In the genomic region with DNA sequence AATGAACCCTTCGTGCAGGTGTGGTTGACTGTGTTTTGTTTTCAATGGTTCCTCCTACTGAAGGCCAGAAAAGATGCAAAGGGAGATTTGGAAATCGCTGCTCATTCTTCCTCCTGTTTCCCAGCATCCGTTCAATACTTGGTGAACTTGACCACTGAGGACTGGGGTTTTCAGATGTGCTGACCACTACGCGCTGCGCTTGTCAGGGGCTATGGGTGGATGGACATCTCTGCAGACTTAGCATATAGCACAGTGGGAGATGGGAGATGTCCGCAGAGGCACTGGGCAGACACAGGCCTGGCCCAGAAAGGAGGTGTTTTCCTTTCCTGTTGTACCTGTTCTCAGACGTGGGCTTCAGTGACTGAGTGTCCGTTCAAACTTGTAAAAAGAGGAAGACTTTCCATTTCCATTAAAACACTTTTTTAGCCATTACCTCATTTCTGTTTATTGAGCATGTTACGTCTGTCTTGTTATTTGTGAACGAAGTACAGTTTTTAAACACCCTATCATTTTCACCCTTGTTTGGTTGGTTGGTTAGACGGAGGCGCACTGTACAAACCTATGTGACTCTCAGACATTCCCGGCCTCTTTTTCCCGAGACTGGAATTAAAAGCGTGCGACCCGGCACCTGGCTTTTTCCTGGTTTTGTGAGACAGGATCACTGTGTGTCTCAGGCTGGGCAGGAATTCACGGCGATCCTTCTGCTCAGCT, we compare ENCODE assay signal across 8 mouse cellular contexts. TPM values are rescaled to one million over a fixed set of nuclear protein-coding genes. Genes with fewer than 3 reads are reported as not detected.
DNase-seq lines count a peak whose midpoint lies in the region; ATAC-seq and TF ChIP-seq lines count a peak whose summit lies in the region.

No protein-coding gene starts in this region.

- 31% methylated on average over 20 of the region's 20 CpGs for whole genome bisulfite sequencing in intestine, embryonic 16.5 days
- WGBS in neural tube, embryonic 12.5 days: 35% methylated on average over 20 of the region's 20 CpGs

- peak overlapping the region; percentile 85 for H3K4me3 ChIP-seq in left cerebral cortex, adult 2 months
- H3K4me3 ChIP-seq in intestine, embryonic 16.5 days (ENCODE audit: low read length): peak overlapping the region; percentile 69
- H3K4me3 ChIP-seq in neural tube, embryonic 12.5 days: peak overlapping the region; percentile 68

- TF ChIP-seq CTCF in left cerebral cortex, adult 2 months (IDR thresholded peaks at IDR 0.05): no peak

- no peaks in the 10 kb centered on the region for H3K9me3 ChIP-seq in intestine, embryonic 16.5 days (ENCODE audit: control insufficient read depth, low read length)
- H3K9me3 ChIP-seq in neural tube, embryonic 12.5 days: no peaks in the 10 kb centered on the region

- H3K4me2 ChIP-seq in intestine, embryonic 16.5 days (ENCODE audit: low read depth, low read length): peak overlapping the region; percentile 77
- peak overlapping the region; percentile 91 for H3K4me2 ChIP-seq in neural tube, embryonic 12.5 days (replicated peaks)

- ATAC-seq in erythroblast, adult 5-6 weeks (replicated peaks; ENCODE audit: low FRiP score, poor library complexity, severe bottlenecking): peak; percentile 34
- peak; percentile 77 for ATAC-seq in intestine, embryonic 16.5 days
- ATAC-seq in neural tube, embryonic 12.5 days (ENCODE audit: low FRiP score, low read depth): peak; percentile 54; the same call in 1 of the 2 replicates

- H3K36me3 ChIP-seq in intestine, embryonic 16.5 days (ENCODE audit: control insufficient read depth, insufficient read depth, low read length): 0 out of 2 replicates have a peak, but pooled peaks cover 3% of the 10 kb centered on the region
- H3K36me3 ChIP-seq in neural tube, embryonic 12.5 days: peaks cover 23% of the 10 kb centered on the region

- H3K9ac ChIP-seq in intestine, embryonic 16.5 days (ENCODE audit: low read depth, low read length): peak overlapping the region; percentile 74
- peak overlapping the region; percentile 68 for H3K9ac ChIP-seq in neural tube, embryonic 12.5 days

- H3K4me1 ChIP-seq in intestine, embryonic 16.5 days (ENCODE audit: control insufficient read depth, insufficient read depth, low read length): peaks cover 8% of the 10 kb centered on the region
- H3K4me1 ChIP-seq in neural tube, embryonic 12.5 days: peaks cover 10% of the 10 kb centered on the region

- intact Hi-C loops in left cerebral cortex, adult 2 months (cut with DNase I): loop anchor here (1.0 to 2.0 kb wide), 2 partner anchors 49 to 101 kb away; a partner anchor contains a TSS
- intact Hi-C loops in gastrocnemius, postnatal 14 days (cut with DNase I; ENCODE audit: low total_unique reads): no loop called here

- DNase-seq in left cerebral cortex, adult 2 months (ENCODE audit: extremely low spot score in 1 of 2, low spot score in 2 of 2): no peak
- DNase-seq in left cerebral cortex, adult 8-10 months (ENCODE audit: low spot score in 2 of 2): no peak
- DNase-seq in embryo, embryonic 9.5 days (ENCODE audit: extremely low spot score): no peak
- DNase-seq in cerebellum, adult 11 months: no peak
- no peak for DNase-seq in gastrocnemius, postnatal 14 days

- H3K27ac ChIP-seq in left cerebral cortex, adult 2 months: peak overlapping the region; percentile 95
- H3K27ac ChIP-seq in intestine, embryonic 16.5 days (ENCODE audit: low read length): peak overlapping the region; percentile 58
- H3K27ac ChIP-seq in neural tube, embryonic 12.5 days: no peak overlapping the region

- no peaks in the 10 kb centered on the region for H3K27me3 ChIP-seq in intestine, embryonic 16.5 days (replicated peaks; ENCODE audit: control insufficient read depth, insufficient read depth, low read length)
- no peaks in the 10 kb centered on the region for H3K27me3 ChIP-seq in neural tube, embryonic 12.5 days (replicated peaks)

RNA-seq across cellular contexts. Expression of a gene that starts 0.5 kb away (rescaled TPM):
- 10 to 100 TPM; 15.6 to 18.4 TPM for total RNA-seq in left cerebral cortex, adult 2 months (2021)
- 10 to 100 TPM; 14.8 to 18.1 (median 16.8) TPM for total RNA-seq in left cerebral cortex, adult 8-10 months (2022)
- total RNA-seq in erythroblast, adult 5-6 weeks (2015; ENCODE audit: low replicate concordance): not detected in 2 replicates
- total RNA-seq in erythroblast, adult 5-6 weeks (2017; ENCODE audit: low replicate concordance): 2.8 and 4.9 TPM in 2 replicates
- polyA plus RNA-seq in intestine, embryonic 16.5 days (2015; fragmentation: Nextera tagmentation; extraction: Ambion mirVana): 25.4 and 31.0 TPM in 2 replicates
- 30.0 and 32.4 TPM in 2 replicates for polyA plus RNA-seq in neural tube, embryonic 12.5 days (2016; fragmentation: Nextera tagmentation; extraction: Ambion mirVana)
- 10 to 100 TPM in 1 of 2 experiments, 1 to 10 TPM in 1; 9.5 to 10.9 TPM for total RNA-seq in gastrocnemius, postnatal 14 days (2021)

RNA-seq across cellular contexts. Expression of a gene that starts 27.6 kb away (rescaled TPM):
- total RNA-seq in left cerebral cortex, adult 2 months (2021): 10 to 100 TPM; 38.8 to 40.5 TPM
- 10 to 100 TPM; 37.1 to 40.6 (median 38.9) TPM for total RNA-seq in left cerebral cortex, adult 8-10 months (2022)
- not detected in 2 replicates for total RNA-seq in erythroblast, adult 5-6 weeks (2015; ENCODE audit: low replicate concordance)
- 0.34 and 0.84 TPM in 2 replicates for total RNA-seq in erythroblast, adult 5-6 weeks (2017; ENCODE audit: low replicate concordance)
- 3.4 and 3.7 TPM in 2 replicates for polyA plus RNA-seq in intestine, embryonic 16.5 days (2015; fragmentation: Nextera tagmentation; extraction: Ambion mirVana)
- 33.8 and 34.1 TPM in 2 replicates for polyA plus RNA-seq in neural tube, embryonic 12.5 days (2016; fragmentation: Nextera tagmentation; extraction: Ambion mirVana)
- 1 to 10 TPM; 1.8 to 2.2 TPM for total RNA-seq in gastrocnemius, postnatal 14 days (2021)

RNA-seq across cellular contexts. Expression of a gene that starts 27.7 kb away (rescaled TPM):
- 100 to 1,000 TPM; 162 TPM for total RNA-seq in left cerebral cortex, adult 2 months (2021)
- total RNA-seq in left cerebral cortex, adult 8-10 months (2022): 100 to 1,000 TPM; 169 to 186 (median 174) TPM
- 66.3 and 90.5 TPM in 2 replicates for total RNA-seq in erythroblast, adult 5-6 weeks (2015; ENCODE audit: low replicate concordance)
- 48.8 and 90.3 TPM in 2 replicates for total RNA-seq in erythroblast, adult 5-6 weeks (2017; ENCODE audit: low replicate concordance)
- 515 and 554 TPM in 2 replicates for polyA plus RNA-seq in intestine, embryonic 16.5 days (2015; fragmentation: Nextera tagmentation; extraction: Ambion mirVana)
- polyA plus RNA-seq in neural tube, embryonic 12.5 days (2016; fragmentation: Nextera tagmentation; extraction: Ambion mirVana): 679 and 702 TPM in 2 replicates
- 100 to 1,000 TPM; 130 to 143 TPM for total RNA-seq in gastrocnemius, postnatal 14 days (2021)

RNA-seq across cellular contexts. Expression of a gene that starts 34.4 kb away (rescaled TPM):
- total RNA-seq in left cerebral cortex, adult 2 months (2021): 10 to 100 TPM; 84.3 to 85.7 TPM
- total RNA-seq in left cerebral cortex, adult 8-10 months (2022): 100 to 1,000 TPM in 3 of 4 experiments, 10 to 100 TPM in 1; 95.0 to 129 (median 126) TPM
- total RNA-seq in erythroblast, adult 5-6 weeks (2015; ENCODE audit: low replicate concordance): not detected in 2 replicates
- total RNA-seq in erythroblast, adult 5-6 weeks (2017; ENCODE audit: low replicate concordance): not detected in 2 replicates
- polyA plus RNA-seq in intestine, embryonic 16.5 days (2015; fragmentation: Nextera tagmentation; extraction: Ambion mirVana): 0.07 and 0.09 TPM in 2 replicates
- polyA plus RNA-seq in neural tube, embryonic 12.5 days (2016; fragmentation: Nextera tagmentation; extraction: Ambion mirVana): 2.8 and 3.4 TPM in 2 replicates
- under 1 TPM; 0.23 to 0.33 TPM for total RNA-seq in gastrocnemius, postnatal 14 days (2021)

RNA-seq across cellular contexts. Expression of a gene that starts 45.1 kb away (rescaled TPM):
- total RNA-seq in left cerebral cortex, adult 2 months (2021): 100 to 1,000 TPM; 101 to 105 TPM
- 100 to 1,000 TPM in 3 of 4 experiments, 10 to 100 TPM in 1; 99.1 to 113 (median 109) TPM for total RNA-seq in left cerebral cortex, adult 8-10 months (2022)
- total RNA-seq in erythroblast, adult 5-6 weeks (2015; ENCODE audit: low replicate concordance): 1.7 and 7.3 TPM in 2 replicates
- 1.3 and 10.0 TPM in 2 replicates for total RNA-seq in erythroblast, adult 5-6 weeks (2017; ENCODE audit: low replicate concordance)
- 2.4 and 2.5 TPM in 2 replicates for polyA plus RNA-seq in intestine, embryonic 16.5 days (2015; fragmentation: Nextera tagmentation; extraction: Ambion mirVana)
- polyA plus RNA-seq in neural tube, embryonic 12.5 days (2016; fragmentation: Nextera tagmentation; extraction: Ambion mirVana): 15.9 and 23.5 TPM in 2 replicates
- total RNA-seq in gastrocnemius, postnatal 14 days (2021): 10 to 100 TPM; 43.7 to 45.0 TPM

Comparison
In these comparisons a context has a peak if more than half of its experiments do, and no peak if none do; other contexts are left out.
1. RNA of a gene that starts 27.6 kb away (total RNA-seq): 38.8 to 40.5 TPM in left cerebral cortex, adult 2 months and 37.1 to 40.6 TPM in left cerebral cortex, adult 8-10 months; 1.8 to 2.2 TPM in gastrocnemius, postnatal 14 days and 0.34 to 0.84 TPM in erythroblast, adult 5-6 weeks; every median in the first group is over 10 times any median in the second.
2. Peak in every context shown above with its lines, with median percentiles within 50 percentile points of each other: H3K4me3 ChIP-seq and ATAC-seq.